Mouse (Mus musculus): Measurements from ENCODE around the gene Dync1li1.
"Not testable (repeated sequence)": the region's sequence is repeated elsewhere in the genome, so short reads cannot be mapped to it uniquely, and the experiment has no call there.

- TF ChIP-seq POLR2A (IDR thresholded peaks at IDR 0.05; ENCODE audit: borderline replicate concordance, extremely low read depth, low read depth, low read length); CTCF (IDR thresholded peaks at IDR 0.05; ENCODE audit: insufficient read depth, low read length): not testable (repeated sequence)
These were observed 7.1 kb downstream of the Dync1li1 start for GRCm38 (mm10) chr9:114695662-114696061.

Data from lung, adult 2 months (tissue).